Mouse (Mus musculus): ENCODE data around the gene Apc2.
"Not testable (repeated sequence)": the region's sequence is repeated elsewhere in the genome, so short reads cannot be mapped to it uniquely, and the experiment has no call there.

Gene Apc2

DNA sequence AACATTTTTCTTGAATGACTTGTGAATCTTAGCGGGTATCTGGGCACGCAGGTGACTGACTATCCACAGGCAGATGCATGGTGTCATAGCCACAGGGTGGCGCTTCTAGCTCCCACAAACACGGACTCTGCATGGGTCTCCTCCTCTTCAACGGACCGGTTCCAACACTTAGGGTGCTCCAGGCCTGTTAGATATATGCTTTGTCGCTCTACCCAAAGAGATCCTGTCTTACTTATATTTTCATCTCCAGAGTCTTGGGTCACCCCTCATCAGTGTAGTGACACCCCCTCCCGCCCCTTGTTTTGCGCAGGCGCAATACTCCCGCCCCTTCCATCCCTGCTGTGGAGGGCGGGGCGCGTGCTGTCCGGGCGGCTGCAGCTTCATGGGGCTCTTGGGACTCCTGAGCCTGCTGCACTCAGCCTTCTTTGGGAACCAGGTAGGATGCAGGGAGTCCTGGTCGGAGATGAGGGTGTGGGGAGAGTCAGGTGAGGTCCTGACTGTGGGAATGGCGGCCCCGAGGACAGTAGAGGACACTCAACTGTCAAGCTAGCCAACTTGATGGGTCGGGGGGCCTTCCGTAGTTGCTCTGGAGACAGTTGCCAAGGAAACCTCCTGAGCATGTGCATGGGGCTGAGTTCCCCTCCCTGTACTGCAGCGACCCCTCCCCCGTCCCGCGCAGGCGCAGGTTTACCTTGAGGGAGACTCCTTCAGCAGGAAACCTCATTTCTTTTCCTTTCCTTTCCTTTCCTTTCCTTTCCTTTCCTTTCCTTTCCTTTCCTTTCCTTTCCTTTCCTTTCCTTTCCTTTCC, at the start of gene Apc2:
Gene Apc2, plus strand, starts transcription at position 360 of the 808 bp plus-strand sequence.
- peak; percentile 64 for DNase-seq (ENCODE audit: low read depth, low spot score)

DNA sequence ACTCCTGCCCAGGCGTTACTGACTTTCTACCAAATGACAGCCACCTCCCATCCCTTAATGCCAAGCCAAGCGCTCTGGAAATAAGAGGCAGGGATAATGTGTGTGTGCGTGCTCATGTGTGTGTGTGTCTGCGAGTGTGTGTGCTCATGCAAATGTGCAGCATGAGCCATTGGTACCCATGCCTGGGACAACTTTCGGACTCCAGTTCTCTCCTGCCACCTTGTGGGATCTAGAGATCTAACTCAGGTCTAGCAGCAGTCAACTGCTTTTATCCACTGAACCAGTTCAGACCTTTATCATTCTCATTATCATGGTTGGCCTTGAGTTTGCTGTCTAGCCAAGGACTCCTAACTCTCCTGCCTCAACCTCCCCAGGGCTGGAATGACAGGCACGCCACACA, 47.9 kb upstream of the Apc2 start:
- DNase-seq (ENCODE audit: low read depth, low spot score) = no peak

DNA sequence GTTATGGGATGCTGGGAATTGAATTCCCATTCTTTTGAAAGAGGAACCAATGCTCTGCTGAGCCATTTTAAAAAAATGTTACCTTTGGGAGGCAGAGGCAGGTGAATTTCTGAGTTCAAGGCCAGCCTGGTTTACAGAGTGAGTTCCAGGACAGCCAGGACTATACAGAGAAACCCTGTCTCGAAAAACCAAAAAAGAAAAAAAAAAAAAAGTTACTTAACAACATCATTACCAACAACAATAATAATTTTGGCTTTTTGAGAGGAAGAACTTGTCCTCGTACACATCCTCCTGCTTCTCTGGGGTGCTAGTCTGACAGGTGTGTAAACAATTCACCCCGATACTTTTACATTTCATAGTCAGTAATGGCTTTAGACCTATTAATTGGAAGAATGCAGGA, 47.3 kb upstream of the Apc2 start:
- not testable (repeated sequence) for DNase-seq (ENCODE audit: low read depth, low spot score)

DNA sequence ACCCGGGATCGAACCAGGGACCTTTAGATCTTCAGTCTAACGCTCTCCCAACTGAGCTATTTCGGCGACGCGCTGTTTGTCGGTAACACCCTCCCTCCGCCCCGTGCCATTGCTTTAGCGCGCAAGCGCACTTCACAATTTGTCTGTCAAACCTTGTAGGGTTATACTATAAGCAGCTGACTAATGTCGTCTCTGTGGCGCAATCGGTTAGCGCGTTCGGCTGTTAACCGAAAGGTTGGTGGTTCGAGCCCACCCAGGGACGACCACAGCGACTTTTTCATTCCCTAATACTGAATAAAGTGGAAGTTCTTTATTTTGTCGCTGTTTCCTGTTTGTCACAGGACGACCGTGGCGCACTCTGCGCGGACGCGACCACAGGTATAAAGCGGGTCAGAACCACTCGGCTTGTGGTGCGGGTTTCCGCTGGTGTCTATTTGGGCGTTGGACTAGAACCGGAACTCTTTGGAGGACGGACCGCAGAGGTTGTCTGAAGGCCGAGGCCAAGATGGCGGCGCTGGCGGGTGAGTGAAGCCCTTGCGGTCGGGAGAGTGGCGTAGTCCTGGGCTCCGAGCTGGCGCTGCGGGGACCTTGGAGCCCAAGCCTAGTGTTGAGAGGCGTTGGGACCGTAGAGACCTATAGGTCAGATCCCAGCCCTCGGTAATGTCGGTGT, 46.7 kb upstream of the Apc2 start, which contains the start of gene Ndufs7:
Gene Ndufs7, plus strand, starts transcription at position 151 of the 670 bp plus-strand sequence.
- DNase-seq (ENCODE audit: low read depth, low spot score) = peak; percentile 94

DNA sequence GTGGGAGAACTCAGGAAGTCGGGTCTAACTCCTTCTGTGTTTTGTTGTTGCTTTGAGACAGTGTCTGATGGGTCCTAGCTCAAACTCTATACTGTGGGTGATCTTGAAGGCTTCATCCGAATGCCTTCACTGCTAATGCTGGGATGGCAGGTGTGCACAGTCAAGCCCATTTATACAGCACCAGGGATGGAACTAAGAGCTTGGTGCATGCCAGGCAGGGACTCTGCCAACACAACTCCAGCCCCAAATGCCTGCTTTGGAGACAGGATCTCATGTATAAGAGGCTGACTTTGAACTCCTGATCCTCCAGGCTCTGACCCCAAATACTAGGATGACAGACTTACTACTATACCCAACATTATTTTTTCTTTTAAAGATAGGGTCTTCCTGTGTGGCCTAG, 45.7 kb upstream of the Apc2 start:
- no peak for DNase-seq (ENCODE audit: low read depth, low spot score)

DNA sequence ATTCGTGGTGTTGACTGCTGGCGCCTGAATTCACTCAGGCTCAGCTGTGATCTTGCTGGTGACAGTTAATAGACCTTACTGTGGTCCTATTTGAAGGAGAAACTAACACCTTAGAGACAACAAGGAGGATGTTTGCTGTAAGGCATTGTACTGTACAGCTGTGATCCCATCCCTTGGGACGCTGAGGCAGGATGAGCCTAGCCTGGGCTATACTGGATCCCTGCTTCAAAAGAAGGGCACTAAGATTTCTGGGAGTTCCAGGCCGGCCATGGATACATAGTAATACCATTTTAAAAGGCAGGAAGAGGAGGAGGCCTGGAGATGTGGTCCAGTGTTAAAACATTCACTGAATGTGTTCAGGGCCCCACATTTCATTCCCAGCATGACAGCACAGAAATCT, 45.2 kb upstream of the Apc2 start:
- DNase-seq (ENCODE audit: low read depth, low spot score) = no peak

DNA sequence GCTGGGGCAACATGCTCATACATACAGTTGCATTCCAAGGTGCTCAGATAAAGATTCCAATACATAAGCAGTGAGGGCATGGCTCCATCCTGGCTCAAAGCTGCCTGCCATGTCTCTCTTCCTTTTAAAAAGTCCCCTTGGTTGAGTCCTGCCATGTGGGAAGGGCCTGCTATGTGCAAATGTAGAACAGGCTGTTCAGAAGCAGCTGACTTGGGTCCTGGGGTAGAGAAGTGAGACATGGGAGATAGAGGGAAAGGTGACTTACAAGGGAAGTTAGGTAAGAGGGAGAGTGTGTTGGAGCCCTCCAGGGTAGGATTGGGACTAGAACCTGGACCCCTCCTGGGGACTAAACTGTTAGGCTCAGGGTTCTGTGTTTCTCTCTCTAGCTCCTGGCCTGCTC, 43.8 kb upstream of the Apc2 start:
- no peak for DNase-seq (ENCODE audit: low read depth, low spot score)

DNA sequence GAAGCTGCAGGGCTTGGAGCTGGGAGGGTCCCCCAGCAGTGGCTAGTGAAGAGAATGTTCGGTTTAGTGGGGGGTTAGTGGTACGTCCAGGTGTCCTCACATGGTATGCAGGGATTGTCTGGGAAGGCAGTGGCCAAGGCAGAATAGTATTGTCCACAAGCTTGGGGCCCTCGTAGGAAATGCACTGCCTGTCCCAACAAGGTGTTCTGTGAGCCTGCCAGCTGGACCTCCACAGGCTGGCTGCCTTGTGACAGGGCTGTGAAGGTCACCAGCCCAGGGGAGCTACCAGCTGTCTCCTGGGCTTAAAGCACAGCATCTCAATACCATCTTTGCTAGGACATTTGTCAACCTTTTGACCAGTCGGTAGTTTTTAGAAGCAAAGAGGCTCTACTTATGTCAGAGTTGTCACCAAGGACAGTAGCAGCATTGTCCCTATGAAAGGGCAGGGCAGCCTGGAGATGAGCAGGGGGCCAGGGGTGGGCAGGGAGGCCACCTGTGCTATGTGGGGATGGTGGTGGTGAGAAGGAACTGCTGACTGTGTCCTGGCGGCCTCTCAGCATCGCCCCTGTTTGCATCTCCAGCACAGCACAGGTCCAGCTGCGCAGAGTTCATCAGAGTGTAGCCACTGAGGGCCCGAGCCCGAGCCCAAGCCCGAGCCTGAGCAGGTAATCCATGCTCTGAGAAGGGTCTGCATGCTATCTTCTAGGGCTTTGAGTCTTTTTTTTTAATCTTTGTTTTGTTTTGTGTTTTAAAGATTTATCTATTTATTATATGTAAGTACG, 43.1 kb upstream of the Apc2 start:
- no peak for DNase-seq (ENCODE audit: low read depth, low spot score)

DNA sequence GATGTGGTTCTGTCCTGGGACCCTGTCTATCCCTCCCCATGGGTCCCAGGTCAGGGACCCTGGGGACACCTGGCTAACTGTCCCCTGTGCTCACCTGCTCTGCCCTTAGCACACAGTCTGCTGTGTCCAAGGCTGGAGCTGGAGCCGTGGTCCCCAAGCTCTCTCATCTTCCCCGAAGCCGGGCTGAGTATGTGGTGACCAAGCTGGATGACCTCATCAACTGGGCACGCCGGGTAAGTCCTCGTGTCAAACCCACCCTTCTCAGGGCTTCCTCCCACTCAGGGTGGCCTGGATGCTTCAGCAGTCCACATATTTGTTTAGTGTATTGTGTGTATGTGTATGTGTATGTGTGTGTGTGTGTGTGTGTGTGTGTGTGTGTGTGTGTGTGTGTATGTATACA, 42.2 kb upstream of the Apc2 start:
- no peak for DNase-seq (ENCODE audit: low read depth, low spot score)

DNA sequence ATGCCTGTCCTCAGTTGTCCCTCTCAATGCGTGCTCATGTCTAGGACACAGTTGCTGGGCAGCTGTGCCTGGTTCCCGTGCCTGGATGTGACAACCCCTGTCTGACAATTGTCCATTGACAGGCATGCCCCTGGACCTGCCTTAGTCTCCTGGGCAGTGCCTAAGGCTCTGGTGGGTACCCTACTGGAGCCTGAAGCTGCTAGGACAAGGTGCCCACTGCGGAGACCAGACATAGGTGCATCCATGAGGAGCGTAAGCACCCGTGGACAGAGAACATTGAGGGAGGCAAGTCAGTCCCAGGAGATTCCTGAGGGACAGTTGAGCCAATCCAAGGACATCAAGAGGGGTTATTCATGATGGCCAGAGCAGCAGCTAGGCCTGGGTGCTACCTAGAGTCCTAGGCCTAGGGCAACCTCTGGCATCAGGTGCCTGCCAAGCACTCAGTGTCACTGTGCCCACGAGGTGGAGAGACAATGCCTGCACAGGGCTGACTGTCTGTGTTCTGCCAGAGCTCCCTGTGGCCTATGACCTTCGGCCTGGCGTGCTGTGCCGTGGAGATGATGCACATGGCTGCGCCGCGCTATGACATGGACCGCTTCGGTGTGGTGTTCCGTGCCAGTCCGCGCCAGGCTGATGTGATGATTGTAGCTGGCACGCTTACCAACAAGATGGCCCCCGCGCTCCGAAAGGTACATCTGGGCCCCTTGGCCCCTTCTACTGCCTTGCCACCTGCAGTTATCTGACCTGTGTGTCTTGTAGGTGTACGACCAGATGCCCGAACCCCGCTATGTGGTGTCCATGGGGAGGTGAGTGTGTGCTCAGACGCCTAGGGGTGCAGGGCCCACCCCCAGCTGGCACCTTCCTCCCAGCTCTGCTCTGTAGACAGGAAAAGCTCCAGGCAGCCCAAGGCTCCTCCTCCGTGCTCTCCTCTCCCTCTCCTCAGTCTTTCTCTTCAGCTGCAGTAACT, 41.2 kb upstream of the Apc2 start:
- no peak for DNase-seq (ENCODE audit: low read depth, low spot score)

DNA sequence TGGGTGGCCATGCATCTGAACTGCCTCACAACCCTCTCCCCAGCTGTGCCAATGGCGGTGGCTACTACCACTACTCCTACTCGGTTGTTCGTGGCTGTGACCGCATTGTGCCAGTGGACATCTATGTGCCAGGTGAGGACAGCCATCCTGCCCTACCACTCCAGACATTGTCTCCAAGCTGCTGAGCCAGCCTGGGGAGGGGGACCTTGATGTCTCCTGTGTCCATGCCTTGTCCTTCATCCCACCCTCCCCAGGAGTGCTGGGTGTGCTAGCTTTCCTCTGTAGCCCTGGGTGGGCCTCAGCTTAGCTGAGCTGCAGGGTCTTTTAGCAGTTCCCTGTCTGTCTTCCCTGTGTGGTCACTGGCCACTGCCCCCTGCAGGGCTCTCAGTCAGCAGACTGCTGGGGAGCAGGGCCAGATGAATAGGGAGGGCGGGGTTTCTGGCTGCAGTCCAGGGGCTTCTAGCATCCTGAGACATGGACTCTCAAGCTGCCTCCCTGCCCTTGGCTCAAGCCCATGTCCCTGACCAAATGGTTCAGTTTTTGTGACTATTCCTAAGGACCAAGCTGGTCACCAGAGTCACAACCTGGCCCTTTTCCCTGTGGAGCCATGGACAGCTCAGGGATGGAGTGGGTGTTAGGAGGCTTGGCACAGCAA, 39.8 kb upstream of the Apc2 start:
- no peak for DNase-seq (ENCODE audit: low read depth, low spot score)

DNA sequence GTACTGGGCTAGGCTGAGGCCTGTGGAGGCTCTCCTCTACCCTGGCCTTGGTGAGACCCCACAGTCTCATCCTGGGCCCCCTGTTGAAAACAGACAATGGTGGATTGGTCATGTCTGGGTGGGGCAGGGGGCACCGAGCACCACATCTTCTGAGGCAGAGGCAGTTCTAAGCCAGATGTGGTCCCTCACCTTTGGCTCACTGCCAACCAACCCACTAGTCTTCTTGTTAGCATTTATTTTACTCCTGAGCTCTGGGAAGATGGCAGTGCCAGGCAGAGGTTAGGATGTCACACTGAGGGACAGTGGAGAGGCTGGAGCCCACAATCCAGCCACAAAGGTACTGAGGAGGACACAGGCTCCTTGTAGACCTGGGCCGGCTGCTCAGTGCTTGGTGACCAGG, 37.8 kb upstream of the Apc2 start:
- DNase-seq (ENCODE audit: low read depth, low spot score) = no peak

DNA sequence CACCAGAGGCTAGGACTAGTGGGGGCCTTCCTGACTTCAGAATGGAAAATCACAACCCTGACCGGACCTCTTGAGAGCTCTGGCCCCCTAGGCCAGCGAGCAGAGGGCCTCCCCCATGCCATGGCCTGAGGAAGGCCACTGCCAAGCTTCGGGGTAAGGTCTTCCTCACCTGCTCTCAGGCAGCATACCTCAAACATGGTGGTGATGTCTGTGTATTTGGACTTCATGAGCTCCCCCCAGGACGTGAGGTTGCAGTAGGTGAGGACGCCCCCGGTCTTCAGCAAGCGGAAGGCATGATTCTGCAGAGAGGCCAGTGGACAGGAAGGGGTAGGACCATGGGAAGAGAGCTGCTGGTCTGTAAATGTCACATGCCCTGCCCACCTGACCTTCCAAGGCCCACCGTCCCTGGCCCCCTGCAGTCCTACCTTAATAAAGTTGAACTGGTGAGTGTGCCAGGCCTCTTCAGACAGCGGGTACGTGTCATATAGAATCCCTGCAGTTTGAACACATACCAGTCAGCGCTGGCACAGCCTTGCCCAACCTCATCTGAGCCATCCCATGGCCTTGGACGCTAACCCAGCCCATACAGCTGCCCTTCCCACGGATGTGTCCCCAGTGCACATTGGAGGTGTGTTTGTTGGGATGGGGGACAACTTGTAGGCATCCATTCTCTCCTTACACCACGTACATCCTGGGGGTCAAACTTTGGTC, 36.9 kb upstream of the Apc2 start:
- no peak for DNase-seq (ENCODE audit: low read depth, low spot score)

DNA sequence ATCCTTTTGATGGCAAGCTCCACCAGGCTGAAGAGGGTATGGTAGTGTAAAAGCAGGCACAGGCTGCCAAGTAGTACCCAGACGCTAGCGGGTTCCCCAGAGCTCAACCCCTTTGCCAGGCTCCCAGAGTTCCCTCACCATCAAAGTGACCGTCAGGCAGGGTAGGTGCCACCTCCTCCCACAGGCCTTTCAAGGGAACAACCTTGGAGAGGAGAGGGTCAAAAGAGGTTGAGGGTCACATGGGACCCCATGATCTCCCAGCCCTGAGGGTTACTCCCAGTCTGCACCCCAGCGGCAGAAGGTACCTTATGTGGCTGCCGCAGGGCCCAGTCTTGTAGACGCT, 36.3 kb upstream of the Apc2 start:
- DNase-seq (ENCODE audit: low read depth, low spot score) = no peak

DNA sequence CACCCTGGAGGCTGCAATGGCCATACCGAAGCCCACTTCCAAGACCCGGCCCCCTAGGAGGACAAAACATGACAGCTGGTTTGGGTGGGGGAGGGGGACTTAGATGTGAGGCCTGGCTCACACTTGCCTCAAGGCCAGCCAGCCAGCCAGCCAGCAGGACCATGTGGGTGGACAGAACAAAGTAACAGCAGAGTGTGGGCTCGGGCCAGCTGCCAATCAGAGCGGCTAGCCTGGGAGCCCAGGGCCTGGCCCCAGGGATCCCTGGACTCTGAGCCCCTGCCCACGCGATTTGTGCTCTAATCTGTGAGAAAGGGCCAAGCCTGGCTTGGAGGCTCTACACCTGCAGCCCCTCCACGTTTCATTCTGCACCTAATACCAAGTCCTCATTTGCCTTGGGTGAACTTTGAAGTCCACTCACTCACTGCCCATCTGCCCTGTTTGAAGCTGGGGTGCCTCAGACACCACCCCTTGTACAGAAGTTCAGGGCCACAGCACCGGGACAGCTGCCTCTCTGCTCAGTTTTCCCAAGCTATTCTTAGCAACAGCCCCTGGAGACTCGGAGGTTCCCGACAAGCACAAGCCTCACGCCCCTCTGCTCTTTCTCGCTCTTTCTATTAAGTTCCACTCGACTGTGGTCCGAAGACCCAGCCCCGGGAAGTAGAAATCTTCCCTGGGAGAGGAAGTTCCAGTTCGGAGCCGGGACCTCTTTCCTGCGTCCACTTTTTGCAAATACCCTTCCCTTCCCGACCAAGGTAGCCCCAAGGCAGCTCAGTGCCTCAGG, 35.7 kb upstream of the Apc2 start:
- no peak for DNase-seq (ENCODE audit: low read depth, low spot score)

DNA sequence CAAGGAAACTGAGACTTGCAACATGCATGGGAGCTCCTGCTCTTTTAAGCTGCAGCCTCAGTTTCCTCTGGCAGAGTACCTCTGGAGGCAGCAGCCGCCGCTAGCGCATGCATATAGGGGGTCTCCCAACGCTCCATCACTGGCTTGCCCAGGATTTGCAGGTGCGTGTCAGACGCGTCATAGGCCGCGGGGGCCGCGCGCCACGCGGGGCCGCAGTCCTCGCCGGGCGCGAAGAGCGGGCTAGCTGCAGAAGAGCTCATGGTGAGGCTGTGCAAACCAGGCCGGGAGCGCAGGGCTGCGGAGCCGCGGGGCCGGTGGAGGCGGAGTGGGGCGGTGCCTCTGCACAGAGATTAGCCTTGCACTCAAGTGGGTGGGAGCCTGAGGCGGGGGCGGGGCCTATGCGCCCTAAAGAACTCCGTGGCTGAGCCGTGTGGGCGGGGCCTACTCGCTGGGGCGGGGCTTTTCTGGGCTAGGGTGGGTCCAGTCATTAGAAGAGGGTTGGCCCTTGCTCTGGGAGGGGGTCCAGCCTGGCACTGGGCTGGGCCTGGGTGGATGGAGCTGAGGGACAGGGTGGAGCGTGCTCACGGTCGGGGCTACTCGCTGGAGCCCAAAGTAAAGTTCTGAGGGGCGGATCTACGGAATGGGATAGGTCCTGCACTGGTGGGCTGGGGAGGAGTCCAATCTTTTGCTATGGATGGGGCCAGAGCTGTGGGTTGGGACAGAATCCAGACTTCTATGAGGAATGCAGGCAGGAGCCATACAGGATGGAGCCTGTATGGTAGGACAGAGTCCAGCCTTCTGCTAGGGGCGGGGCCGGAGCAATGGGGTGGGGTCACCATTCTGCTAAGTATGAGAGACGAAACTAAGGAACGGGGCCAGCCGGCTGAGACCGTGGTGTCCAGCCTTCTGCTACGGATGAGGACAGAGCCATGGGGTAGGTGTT, 34.9 kb upstream of the Apc2 start, which contains the start of the genes Gamt and Dazap1:
Gene Gamt, minus strand, starts transcription at position 371 of the 943 bp plus-strand sequence.
Gene Dazap1, plus strand, starts transcription at position 845 of the 943 bp plus-strand sequence.
- peak; percentile 87 for DNase-seq (ENCODE audit: low read depth, low spot score)

DNA sequence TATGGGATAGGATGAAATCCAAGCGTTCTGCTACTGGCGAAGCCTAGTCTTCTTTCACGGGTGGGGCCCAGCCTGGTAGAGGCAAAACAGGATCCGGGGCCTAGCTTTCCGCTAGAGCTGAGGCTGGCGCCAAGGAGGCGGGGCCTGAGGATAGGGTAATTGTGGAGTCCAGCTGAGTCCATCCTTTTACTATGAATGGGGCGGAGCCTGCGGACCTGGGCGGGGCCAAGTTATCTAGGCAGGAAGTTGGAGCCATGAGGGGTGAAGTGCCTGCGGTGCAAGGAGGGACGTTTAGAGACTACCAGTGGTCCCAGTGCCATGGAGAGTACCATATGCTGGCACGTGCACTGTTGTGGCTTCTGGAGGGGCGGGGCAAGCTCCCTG, 34.2 kb upstream of the Apc2 start:
- peak; percentile 87 for DNase-seq (ENCODE audit: low read depth, low spot score)

DNA sequence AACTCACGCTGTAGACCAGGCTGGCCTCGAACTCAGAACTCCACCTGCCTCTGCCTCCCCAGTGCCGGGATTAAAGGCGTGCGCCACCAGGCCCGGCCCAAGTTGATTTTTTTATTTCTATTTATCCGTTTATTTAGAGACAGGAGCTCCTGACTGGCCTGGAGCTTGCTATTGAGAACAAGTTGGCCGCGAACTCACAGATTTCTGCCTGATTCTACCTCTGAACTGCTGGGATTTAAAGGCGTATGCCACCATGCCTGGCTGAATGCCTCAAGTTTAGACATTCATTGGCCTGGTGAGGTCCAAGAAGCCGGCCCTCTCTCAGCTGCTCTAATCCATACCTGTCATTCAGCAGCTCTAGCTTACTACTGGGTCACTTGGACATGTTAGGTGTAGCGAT, 33.6 kb upstream of the Apc2 start:
- DNase-seq (ENCODE audit: low read depth, low spot score) = no peak
